Mouse (Mus musculus) myocyte (in vitro differentiated cells): ENCODE data around the gene Stxbp4. TPM values are rescaled to one million over a fixed set of nuclear protein-coding genes. Genes with fewer than 3 reads are reported as not detected.

Experiments used
- H3K27me3 ChIP-seq: one replicate; pipeline ENCODE4 v1.6.1; 2011; ENCODE audit not compliant: control insufficient read depth, insufficient read depth, insufficient read length
- H3K36me3 ChIP-seq: one replicate; pipeline ENCODE4 v1.6.1; 2011; ENCODE audit not compliant: control insufficient read depth, insufficient read depth
- H3K4me2 ChIP-seq: one replicate; pipeline ENCODE4 v1.6.1; 2011; ENCODE audit warnings: low read depth, control low read depth
- H3K4me3 ChIP-seq: one replicate; pipeline ENCODE4 v1.5.1; 2011; ENCODE audit warnings: mild to moderate bottlenecking, control low read depth, moderate library complexity
- H3K79me2 ChIP-seq: one replicate; pipeline ENCODE4 v1.6.1; 2011; ENCODE audit not compliant: control insufficient read depth, insufficient read depth
- H3ac ChIP-seq: one replicate; pipeline ENCODE4 v1.6.1; 2011; ENCODE audit not compliant: control insufficient read depth, insufficient read length
- CEBPB ChIP-seq: IDR thresholded peaks from 2 replicates; pipeline ENCODE4 v1.6.1; 2011; ENCODE audit warnings: mild to moderate bottlenecking, moderate library complexity; ENCODE audit not compliant: poor library complexity, insufficient read depth, severe bottlenecking
- E2F4 ChIP-seq: IDR thresholded peaks from one replicate; pipeline ENCODE4 v1.6.1; 2011; ENCODE audit warnings: mild to moderate bottlenecking, control low read depth, moderate library complexity; ENCODE audit not compliant: insufficient read depth
- MAX ChIP-seq: IDR thresholded peaks from one replicate; pipeline ENCODE4 v1.6.1; 2011; ENCODE audit warnings: low read depth, mild to moderate bottlenecking, control low read depth
- MYOD1 ChIP-seq, 3 experiments: IDR thresholded peaks; one replicate each; pipeline ENCODE4 v1.6.1; 2011; ENCODE audit warnings: control low read depth in 2 of 3, low read depth in 2 of 3, mild to moderate bottlenecking in 2 of 3, moderate library complexity in 1 of 3; ENCODE audit not compliant: insufficient read length in 2 of 3, control insufficient read depth in 1 of 3
- MYOG ChIP-seq, 3 experiments: IDR thresholded peaks; one replicate each; pipeline ENCODE4 v1.6.1; 2011; ENCODE audit warnings: control low read depth in 2 of 3, low read depth in 2 of 3, mild to moderate bottlenecking in 2 of 3; ENCODE audit not compliant: insufficient read length in 2 of 3, control insufficient read depth in 1 of 3, insufficient read depth in 1 of 3
- POLR2A ChIP-seq: IDR thresholded peaks from one replicate; pipeline ENCODE4 v1.6.1; 2011; ENCODE audit warnings: low read depth, mild to moderate bottlenecking, control low read depth, moderate library complexity; ENCODE audit not compliant: insufficient read length
- POLR2AphosphoS2 ChIP-seq: IDR thresholded peaks from one replicate; pipeline ENCODE4 v1.6.1; 2011; ENCODE audit warnings: low read depth, control low read depth; ENCODE audit not compliant: insufficient read length
- REST ChIP-seq: IDR thresholded peaks from one replicate; pipeline ENCODE4 v1.6.1; 2011; ENCODE audit warnings: mild to moderate bottlenecking, control low read depth, moderate library complexity; ENCODE audit not compliant: insufficient read depth, insufficient read length
- SRF ChIP-seq: IDR thresholded peaks from one replicate; pipeline ENCODE4 v1.6.1; 2011; ENCODE audit warnings: low read depth; ENCODE audit not compliant: control insufficient read depth, insufficient read length
- TCF12 ChIP-seq: IDR thresholded peaks from one replicate; pipeline ENCODE4 v1.6.1; 2011; ENCODE audit warnings: mild to moderate bottlenecking, control low read depth; ENCODE audit not compliant: poor library complexity, insufficient read depth, severe bottlenecking
- TCF3 ChIP-seq: IDR thresholded peaks from one replicate; pipeline ENCODE4 v1.6.1; 2011; ENCODE audit warnings: low read depth, control low read depth; ENCODE audit not compliant: insufficient read length
- USF1 ChIP-seq: IDR thresholded peaks from one replicate; pipeline ENCODE4 v1.6.1; 2011; ENCODE audit warnings: low read depth, mild to moderate bottlenecking, control low read depth, moderate library complexity
- polyA plus RNA-seq: library from polyadenylated mRNA; unstranded; fragments of >200 nt; fragmentation: generic; extraction: Trizol; gene quantifications from one replicate; pipeline ENCODE4 v1.2.1, GENCODE M21; 2012; ENCODE audit warnings: missing spikeins

Stxbp4 gene
- polyA plus RNA-seq, 1 experiment = 2.9 TPM

DNA sequence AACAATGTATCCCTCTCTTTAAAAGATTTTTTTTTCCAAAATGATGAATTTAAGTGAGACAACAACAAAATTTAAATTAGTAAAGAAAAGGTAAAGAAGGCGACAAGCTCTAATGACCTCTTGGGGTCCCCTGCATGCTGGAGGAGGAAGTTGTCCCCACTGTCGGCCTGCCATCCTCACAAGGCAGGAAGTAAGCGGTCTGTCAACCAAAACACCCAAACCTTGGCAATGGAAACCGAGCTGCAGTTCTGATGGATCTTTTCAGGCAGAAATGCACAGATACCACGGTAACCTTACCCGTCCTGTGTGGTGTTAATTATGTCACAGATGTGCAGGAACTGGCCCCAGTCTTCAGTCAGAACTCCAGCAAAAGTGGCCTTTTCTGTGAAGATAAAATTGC lies 46.9 kb upstream of the Stxbp4 start:
- Histone ChIP-seq H3ac (no peak overlapping the region), H3K4me2 (no peak overlapping the region)

DNA sequence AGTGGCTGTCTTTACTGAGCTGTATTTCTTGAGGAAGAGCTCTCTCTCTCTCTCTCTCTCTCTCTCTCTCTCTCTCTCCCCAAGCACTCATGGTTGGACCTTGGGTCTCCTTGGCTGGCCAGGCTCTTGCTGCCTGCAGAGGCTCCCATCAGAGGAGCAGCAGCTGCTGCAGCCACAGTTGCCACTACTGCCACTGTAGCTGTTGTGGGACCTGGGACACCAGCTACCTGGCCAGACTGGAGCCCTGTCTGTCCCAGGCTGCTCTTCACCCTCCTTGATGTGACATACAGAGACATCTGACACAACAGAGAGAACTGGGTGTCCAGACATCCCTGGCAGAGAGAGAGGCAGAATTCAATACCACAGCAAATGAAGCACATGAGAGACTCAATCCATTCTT lies 43.3 kb upstream of the Stxbp4 start:
- Histone ChIP-seq H3K27me3 (peaks cover 4% of the 10 kb centered on the region), H3K4me3 (no peak overlapping the region), H3K79me2 (no peaks in the 10 kb centered on the region), H3K36me3 (no peaks in the 10 kb centered on the region), H3K4me2 (no peak overlapping the region), H3ac (no peak overlapping the region)
- TF ChIP-seq TCF12 (no peak), MYOD1 (IDR thresholded peaks at IDR 0.05; ENCODE audit: control insufficient read depth in 1 of 3, insufficient read length in 2 of 3, low read depth in 2 of 3) (no peak), POLR2A (no peak), CEBPB (no peak), TCF3 (no peak), REST (no peak), MYOG (IDR thresholded peaks at IDR 0.05; ENCODE audit: control insufficient read depth in 1 of 3, insufficient read depth in 1 of 3, insufficient read length in 2 of 3, low read depth in 2 of 3) (no peak), POLR2AphosphoS2 (no peak), SRF (no peak)

More for the DNA sequence above, 46.9 kb upstream of the Stxbp4 start:
- Histone ChIP-seq H3K79me2 (no peaks in the 10 kb centered on the region), H3K36me3 (no peaks in the 10 kb centered on the region), H3K27me3 (peaks cover 4% of the 10 kb centered on the region), H3K4me3 (no peak overlapping the region)
- TF ChIP-seq MAX = no peak
- TF ChIP-seq TCF12 = no peak
- no peak for TF ChIP-seq REST

DNA sequence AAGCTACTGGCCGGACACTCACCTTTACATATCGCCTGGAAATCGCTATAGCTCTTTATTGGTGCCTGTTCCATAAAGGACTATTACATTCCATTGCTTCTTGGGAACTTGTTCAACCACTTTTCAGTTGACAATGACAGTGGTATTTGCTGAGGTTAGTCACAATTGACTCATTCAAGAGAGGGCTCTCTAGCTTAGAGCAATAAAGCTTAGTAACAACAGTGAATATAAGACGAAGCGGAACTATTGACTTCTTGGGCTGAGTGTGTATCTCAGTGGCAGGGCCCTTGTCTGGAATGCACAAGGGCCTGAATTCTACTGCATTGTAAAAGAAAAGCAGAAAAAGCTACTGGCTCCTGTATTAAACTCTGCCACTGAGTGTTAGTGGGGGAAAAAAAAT lies 40.7 kb upstream of the Stxbp4 start:
- H3K4me2 ChIP-seq = no peak overlapping the region
- TF ChIP-seq MYOG (IDR thresholded peaks at IDR 0.05; ENCODE audit: control insufficient read depth in 1 of 3, insufficient read depth in 1 of 3, insufficient read length in 2 of 3, low read depth in 2 of 3) (no peak), REST (no peak), USF1 (no peak), TCF12 (no peak), POLR2AphosphoS2 (no peak), TCF3 (no peak), CEBPB (no peak), MAX (no peak), MYOD1 (IDR thresholded peaks at IDR 0.05; ENCODE audit: control insufficient read depth in 1 of 3, insufficient read length in 2 of 3, low read depth in 2 of 3) (no peak), E2F4 (no peak), SRF (no peak), POLR2A (no peak)
- no peak overlapping the region for H3ac ChIP-seq
- H3K36me3 ChIP-seq = no peaks in the 10 kb centered on the region
- H3K4me3 ChIP-seq = no peak overlapping the region
- H3K27me3 ChIP-seq = peaks cover 4% of the 10 kb centered on the region
- no peaks in the 10 kb centered on the region for H3K79me2 ChIP-seq

DNA sequence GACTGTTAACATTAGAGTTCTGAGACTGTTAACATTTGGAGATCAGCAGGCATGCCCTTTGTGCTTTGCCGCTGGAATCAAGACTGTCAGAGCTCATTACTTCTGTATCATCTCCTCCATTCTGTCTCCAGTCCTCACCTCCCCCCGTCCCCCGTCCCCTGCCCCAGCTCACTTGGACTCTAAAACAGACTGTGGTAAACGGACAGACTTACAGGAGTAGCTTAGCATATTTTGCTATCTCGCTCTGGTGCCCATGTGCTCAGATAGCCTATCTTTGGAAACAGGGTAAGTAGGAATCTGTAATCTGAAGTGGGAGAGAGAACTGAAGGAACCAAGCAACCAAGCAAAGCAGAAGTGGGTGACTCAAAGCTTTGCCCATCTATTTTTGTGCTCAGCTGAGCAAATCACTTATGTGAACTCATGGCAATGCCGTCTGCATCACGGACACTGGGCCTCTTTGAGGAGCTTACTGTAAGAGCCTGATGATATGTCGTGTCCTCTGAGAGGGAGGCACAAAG lies 39.9 kb upstream of the Stxbp4 start:
- Histone ChIP-seq H3K36me3 (no peaks in the 10 kb centered on the region), H3K27me3 (peaks cover 4% of the 10 kb centered on the region), H3K79me2 (no peaks in the 10 kb centered on the region), H3K4me3 (no peak overlapping the region), H3K4me2 (no peak overlapping the region), H3ac (no peak overlapping the region)
- TF ChIP-seq REST (no peak), CEBPB (no peak), USF1 (no peak), MYOD1 (IDR thresholded peaks at IDR 0.05; ENCODE audit: control insufficient read depth in 1 of 3, insufficient read length in 2 of 3, low read depth in 2 of 3) (no peak), MAX (no peak), MYOG (IDR thresholded peaks at IDR 0.05; ENCODE audit: control insufficient read depth in 1 of 3, insufficient read depth in 1 of 3, insufficient read length in 2 of 3, low read depth in 2 of 3) (no peak)

DNA sequence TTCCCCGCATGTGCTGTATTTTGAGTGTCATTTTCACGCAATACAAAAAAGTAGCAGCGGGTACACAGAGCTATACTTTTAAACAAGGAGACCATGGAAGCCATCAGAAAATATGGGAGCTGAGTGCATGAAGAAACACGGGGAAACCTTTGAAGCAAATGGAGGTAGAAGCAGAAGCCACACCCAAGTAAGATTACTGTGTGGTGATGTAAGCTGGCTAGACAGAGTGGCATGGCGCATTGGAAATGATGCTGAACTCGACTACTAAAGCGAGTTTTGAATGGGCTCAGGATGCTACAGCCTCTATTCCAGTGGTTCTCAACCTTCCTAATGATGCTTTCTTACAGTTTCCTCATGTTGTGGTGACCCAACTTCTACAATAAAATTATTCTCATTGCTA lies 39.1 kb upstream of the Stxbp4 start:
- Histone ChIP-seq H3ac (no peak overlapping the region), H3K79me2 (no peaks in the 10 kb centered on the region), H3K4me3 (no peak overlapping the region), H3K27me3 (peaks cover 4% of the 10 kb centered on the region), H3K4me2 (no peak overlapping the region), H3K36me3 (no peaks in the 10 kb centered on the region)
- TF ChIP-seq SRF = no peak
- TF ChIP-seq MAX = no peak
- no peak for TF ChIP-seq TCF3
